Comparison of ENCODE assay signal across 22 mouse cellular contexts in genomic region chr9:116524386-116524785, GRCm38 (mm10).
A peak's percentile ranks its signal among the peaks of the same experiment; 100 is the strongest.
DNase-seq lines count a peak whose midpoint lies in the region; ATAC-seq and TF ChIP-seq lines count a peak whose summit lies in the region.
"Had no signal": no experiment of that assay in that cellular context is flagged by ENCODE, and none has a peak within 500 bp of the region (broad histone marks: within the 10 kb centered on the region; RNA-seq: fewer than 3 reads in every experiment).

No protein-coding gene starts in this region.

- no peak overlapping the region for H3K9ac ChIP-seq in hindbrain, embryonic 14.5 days
- no peak overlapping the region for H3K9ac ChIP-seq in hindbrain, embryonic 11.5 days (ENCODE audit: low read depth, low read length)
- no peak overlapping the region for H3K9ac ChIP-seq in midbrain, postnatal 0 days (replicated peaks; ENCODE audit: low read length, poor library complexity, severe bottlenecking)
- H3K9ac ChIP-seq in midbrain, embryonic 13.5 days (replicated peaks): no peak overlapping the region
- H3K9ac ChIP-seq: forebrain, postnatal 0 days; hindbrain, embryonic 15.5 days; intestine, embryonic 15.5 days; liver, embryonic 13.5 days; neural tube, embryonic 15.5 days had no signal

- 0 out of 2 replicates have a peak, but pooled peaks cover 1% of the 10 kb centered on the region for H3K27me3 ChIP-seq in cerebellum, adult 2 months (ENCODE audit: control insufficient read depth, insufficient read depth, low read length)
- H3K27me3 ChIP-seq in hindbrain, embryonic 14.5 days (ENCODE audit: control insufficient read depth, insufficient read depth, low read length): no peaks in the 10 kb centered on the region
- H3K27me3 ChIP-seq in hindbrain, embryonic 11.5 days (ENCODE audit: control insufficient read depth, insufficient read depth, low read length): no peaks in the 10 kb centered on the region
- H3K27me3 ChIP-seq in midbrain, postnatal 0 days (ENCODE audit: insufficient read depth, low read length): no peaks in the 10 kb centered on the region
- no peaks in the 10 kb centered on the region for H3K27me3 ChIP-seq in midbrain, embryonic 13.5 days
- no peaks in the 10 kb centered on the region for H3K27me3 ChIP-seq in limb, embryonic 10.5 days (ENCODE audit: low read depth, poor library complexity, severe bottlenecking)
- H3K27me3 ChIP-seq: hindbrain, embryonic 15.5 days; intestine, embryonic 15.5 days; liver, embryonic 13.5 days; neural tube, embryonic 15.5 days had no signal

- H3K4me2 ChIP-seq in hindbrain, embryonic 14.5 days (replicated peaks): no peak overlapping the region
- H3K4me2 ChIP-seq in hindbrain, embryonic 11.5 days (replicated peaks; ENCODE audit: low read depth, low read length): no peak overlapping the region
- H3K4me2 ChIP-seq in midbrain, postnatal 0 days (ENCODE audit: low read depth, low read length, poor library complexity, severe bottlenecking): no peak overlapping the region
- H3K4me2 ChIP-seq in midbrain, embryonic 13.5 days (replicated peaks): no peak overlapping the region
- H3K4me2 ChIP-seq: hindbrain, embryonic 15.5 days; intestine, embryonic 15.5 days; liver, embryonic 13.5 days; neural tube, embryonic 15.5 days had no signal

- H3K36me3 ChIP-seq in hindbrain, embryonic 14.5 days (replicated peaks; ENCODE audit: control insufficient read depth, insufficient read depth): no peaks in the 10 kb centered on the region
- no peaks in the 10 kb centered on the region for H3K36me3 ChIP-seq in hindbrain, embryonic 11.5 days (ENCODE audit: control insufficient read depth, insufficient read depth, low read length)
- H3K36me3 ChIP-seq in midbrain, postnatal 0 days (ENCODE audit: insufficient read depth, low read length): no peaks in the 10 kb centered on the region
- H3K36me3 ChIP-seq in midbrain, embryonic 13.5 days: no peaks in the 10 kb centered on the region
- H3K36me3 ChIP-seq in limb, embryonic 10.5 days: no peaks in the 10 kb centered on the region
- H3K36me3 ChIP-seq: hindbrain, embryonic 15.5 days; intestine, embryonic 15.5 days; liver, embryonic 13.5 days; neural tube, embryonic 15.5 days had no signal

- peaks cover 4% of the 10 kb centered on the region; the same call in 1 of the 2 replicates for H3K4me1 ChIP-seq in cerebellum, adult 2 months (ENCODE audit: control insufficient read depth, insufficient read depth, low read length)
- H3K4me1 ChIP-seq in hindbrain, embryonic 14.5 days (replicated peaks; ENCODE audit: control insufficient read depth, insufficient read depth, low read length): no peaks in the 10 kb centered on the region
- H3K4me1 ChIP-seq in hindbrain, embryonic 11.5 days (replicated peaks; ENCODE audit: control insufficient read depth, insufficient read depth, low read length): no peaks in the 10 kb centered on the region
- H3K4me1 ChIP-seq in midbrain, postnatal 0 days (ENCODE audit: insufficient read depth, low read length): no peaks in the 10 kb centered on the region
- no peaks in the 10 kb centered on the region for H3K4me1 ChIP-seq in midbrain, embryonic 13.5 days (replicated peaks)
- peaks cover 8% of the 10 kb centered on the region; the same call in 1 of the 2 replicates for H3K4me1 ChIP-seq in limb, embryonic 10.5 days
- H3K4me1 ChIP-seq: hindbrain, embryonic 15.5 days; intestine, embryonic 15.5 days; liver, embryonic 13.5 days had no signal

- TF ChIP-seq CTCF in cerebellum, adult 2 months (IDR thresholded peaks at IDR 0.05; ENCODE audit: borderline replicate concordance, insufficient read depth, low read depth, low read length): no peak
- no peak for TF ChIP-seq CTCF in midbrain, postnatal 0 days (IDR thresholded peaks at IDR 0.05)

- H3K4me3 ChIP-seq in cerebellum, adult 2 months (replicated peaks; ENCODE audit: insufficient read depth, low read depth, low read length): no peak overlapping the region
- H3K4me3 ChIP-seq in hindbrain, embryonic 14.5 days (replicated peaks; ENCODE audit: low read length): no peak overlapping the region
- no peak overlapping the region for H3K4me3 ChIP-seq in hindbrain, embryonic 11.5 days (ENCODE audit: low read depth, low read length)
- no peak overlapping the region for H3K4me3 ChIP-seq in midbrain, postnatal 0 days (ENCODE audit: low read depth, low read length)
- H3K4me3 ChIP-seq in midbrain, embryonic 13.5 days (replicated peaks): no peak overlapping the region
- no peak overlapping the region for H3K4me3 ChIP-seq in limb, embryonic 10.5 days
- H3K4me3 ChIP-seq: heart, adult 2 months; hindbrain, embryonic 15.5 days; intestine, embryonic 15.5 days; liver, embryonic 13.5 days; neural tube, embryonic 15.5 days had no signal

- no peak overlapping the region for H3K27ac ChIP-seq in cerebellum, adult 2 months (ENCODE audit: insufficient read depth, low read length)
- H3K27ac ChIP-seq in hindbrain, embryonic 14.5 days: no peak overlapping the region
- H3K27ac ChIP-seq in hindbrain, embryonic 11.5 days (ENCODE audit: low read depth, low read length): no peak overlapping the region
- no peak overlapping the region; the same call in 1 of the 2 replicates for H3K27ac ChIP-seq in midbrain, postnatal 0 days (ENCODE audit: low read depth, low read length)
- no peak overlapping the region for H3K27ac ChIP-seq in midbrain, embryonic 13.5 days
- 0 out of 2 replicates have a peak overlapping the region, but pooled peaks have one; percentile 4 for H3K27ac ChIP-seq in limb, embryonic 10.5 days
- H3K27ac ChIP-seq: heart, adult 2 months; hindbrain, embryonic 15.5 days; intestine, embryonic 15.5 days; liver, embryonic 13.5 days; neural tube, embryonic 15.5 days had no signal

- 9% methylated on average over 5 of the region's 5 CpGs for WGBS in cerebellum, adult 2 months
- WGBS in hindbrain, embryonic 14.5 days: 72% methylated on average over 5 of the region's 5 CpGs
- WGBS in hindbrain, embryonic 11.5 days: 82% methylated on average over 5 of the region's 5 CpGs
- WGBS in midbrain, postnatal 0 days: 68% methylated on average over 5 of the region's 5 CpGs
- 83% methylated on average over 5 of the region's 5 CpGs for WGBS in midbrain, embryonic 13.5 days
- 88% methylated on average over 5 of the region's 5 CpGs for WGBS in limb, embryonic 10.5 days

- no peak for ATAC-seq in hindbrain, embryonic 14.5 days (ENCODE audit: low FRiP score)
- ATAC-seq in hindbrain, embryonic 11.5 days (ENCODE audit: low FRiP score): no peak
- no peak for ATAC-seq in midbrain, postnatal 0 days (ENCODE audit: low FRiP score)
- no peak for ATAC-seq in midbrain, embryonic 13.5 days
- ATAC-seq: CD4-positive, CD25-positive, alpha-beta regulatory T cell, adult 4 months; forebrain, postnatal 0 days; intestine, embryonic 15.5 days had no signal

- peaks cover 5% of the 10 kb centered on the region; the same call in 1 of the 2 replicates for H3K9me3 ChIP-seq in hindbrain, embryonic 14.5 days (ENCODE audit: control insufficient read depth, low read length)
- no peaks in the 10 kb centered on the region for H3K9me3 ChIP-seq in hindbrain, embryonic 11.5 days (ENCODE audit: control insufficient read depth, low read length)
- H3K9me3 ChIP-seq in midbrain, postnatal 0 days (ENCODE audit: low read length): no peaks in the 10 kb centered on the region
- no peaks in the 10 kb centered on the region for H3K9me3 ChIP-seq in midbrain, embryonic 13.5 days
- H3K9me3 ChIP-seq in limb, embryonic 10.5 days (replicated peaks): no peaks in the 10 kb centered on the region
- H3K9me3 ChIP-seq: hindbrain, embryonic 15.5 days; intestine, embryonic 15.5 days; liver, embryonic 13.5 days; neural tube, embryonic 15.5 days had no signal

- DNase-seq in cerebellum, adult 2 months: peak; percentile 32 to 64
- DNase-seq in cerebellum, adult 11 months: no peak
- DNase-seq in hindbrain, embryonic 14.5 days (ENCODE audit: low spot score): peak; percentile 44
- no peak for DNase-seq in hindbrain, embryonic 11.5 days (ENCODE audit: low spot score)
- DNase-seq in midbrain, postnatal 0 days (ENCODE audit: low spot score): peak; percentile 63
- DNase-seq in limb, embryonic 10.5 days (ENCODE audit: low spot score): no peak
- DNase-seq in thymus, postnatal 4 days: no peak
- DNase-seq: adrenal gland, adult 2 months; forebrain, postnatal 0 days; gastrocnemius, postnatal 14 days; heart, adult 2 months; kidney, adult 8-10 months; layer of hippocampus, postnatal 36 days; liver, embryonic 13.5 days; lung, adult 2 months; right cerebral cortex, adult 18-20 months; thymus, adult 2 months had no signal

- TF ChIP-seq POLR2A in cerebellum, adult 2 months (IDR thresholded peaks at IDR 0.05; ENCODE audit: borderline replicate concordance, insufficient read depth, low read length): no peak

Comparison
In these comparisons a context has a peak if more than half of its experiments do, and no peak if none do; other contexts are left out.
1. DNase-seq: peak in cerebellum, adult 2 months (2 of 2), hindbrain, embryonic 14.5 days (single experiment) and midbrain, postnatal 0 days (single experiment); none in cerebellum, adult 11 months (single experiment), hindbrain, embryonic 11.5 days (single experiment), limb, embryonic 10.5 days (single experiment) and thymus, postnatal 4 days (single experiment).